Mouse (Mus musculus) embryo, embryonic 11 days (tissue): ENCODE measurements around the gene Cenpf.

Source experiments
- DNase-seq: peaks from one replicate; pipeline ENCODE4 v3.0.0-alpha.2; 2015

Cenpf gene

GRCm38 (mm10) chr1:189627976-189628768 lies 59.7 kb downstream of the Cenpf start:
- DNase-seq = peak; percentile 78

GRCm38 (mm10) chr1:189624756-189625155 lies 63.1 kb downstream of the Cenpf start:
- DNase-seq = peak; percentile 8

DNA sequence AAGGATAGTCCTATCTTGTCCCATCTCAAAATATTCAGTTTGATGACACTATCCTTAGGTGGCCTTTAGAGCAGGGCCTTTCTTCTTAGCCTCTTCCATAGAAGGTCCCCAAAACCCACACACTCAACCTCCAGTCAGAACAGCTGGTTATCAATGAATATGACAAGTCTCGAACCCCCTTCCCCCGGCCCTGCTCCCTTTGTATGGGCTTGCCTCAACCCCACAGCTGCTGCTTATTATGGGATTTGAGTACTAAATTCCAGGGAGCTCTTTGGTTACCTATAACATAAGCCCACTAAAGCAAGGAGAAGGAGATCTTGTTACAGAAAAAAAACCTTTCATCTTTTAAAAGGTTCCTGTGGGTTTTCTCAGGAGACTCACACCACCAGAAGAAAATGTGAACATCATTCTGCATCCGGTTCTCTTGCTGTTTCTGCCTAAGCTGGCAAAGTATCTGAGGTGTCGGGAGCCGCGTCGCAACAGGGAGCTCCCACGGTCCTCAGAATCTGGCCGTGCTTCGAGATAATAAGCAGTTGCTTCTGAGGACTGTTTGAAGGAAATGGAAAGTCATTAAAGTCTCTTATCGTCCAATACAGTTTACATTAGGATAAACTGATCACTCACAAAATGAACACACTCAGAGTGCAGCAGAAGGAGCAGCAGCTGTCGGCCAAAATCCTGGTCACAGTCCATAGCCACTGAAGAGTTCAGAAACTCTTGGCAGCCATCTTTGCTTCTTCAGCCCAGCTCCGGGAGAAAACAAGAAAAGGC lies 68.7 kb downstream of the Cenpf start:
- peak; percentile 54 for DNase-seq

GRCm38 (mm10) chr1:189617381-189617780 lies 70.5 kb downstream of the Cenpf start:
- no peak for DNase-seq

- DNase-seq = no peak
These were observed 72.6 kb downstream of the Cenpf start for GRCm38 (mm10) chr1:189615246-189615645.

GRCm38 (mm10) chr1:189613076-189613475 lies 74.8 kb downstream of the Cenpf start:
- DNase-seq = no peak

GRCm38 (mm10) chr1:189611775-189612174 lies 76.1 kb downstream of the Cenpf start:
- peak; percentile 27 for DNase-seq

DNA sequence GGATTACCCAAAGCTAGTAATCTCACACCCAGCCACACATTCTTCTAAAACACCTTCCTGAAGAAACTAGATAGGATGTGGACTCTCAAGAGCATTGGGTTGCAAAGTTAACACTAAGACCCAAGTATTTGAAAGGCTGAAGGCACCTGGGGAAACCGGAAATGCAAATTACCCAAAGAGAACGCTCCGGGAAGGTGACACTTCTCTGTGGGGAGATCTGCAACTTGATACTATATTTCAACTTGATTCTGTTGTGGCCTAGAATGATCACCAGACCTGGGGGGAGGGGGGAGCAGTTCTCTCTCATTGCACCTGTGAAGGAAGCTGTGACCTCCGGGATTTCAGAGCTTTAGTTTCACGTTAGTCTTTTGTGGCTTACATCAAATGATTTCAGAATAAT lies 79.2 kb downstream of the Cenpf start:
- DNase-seq = peak; percentile 22

DNA sequence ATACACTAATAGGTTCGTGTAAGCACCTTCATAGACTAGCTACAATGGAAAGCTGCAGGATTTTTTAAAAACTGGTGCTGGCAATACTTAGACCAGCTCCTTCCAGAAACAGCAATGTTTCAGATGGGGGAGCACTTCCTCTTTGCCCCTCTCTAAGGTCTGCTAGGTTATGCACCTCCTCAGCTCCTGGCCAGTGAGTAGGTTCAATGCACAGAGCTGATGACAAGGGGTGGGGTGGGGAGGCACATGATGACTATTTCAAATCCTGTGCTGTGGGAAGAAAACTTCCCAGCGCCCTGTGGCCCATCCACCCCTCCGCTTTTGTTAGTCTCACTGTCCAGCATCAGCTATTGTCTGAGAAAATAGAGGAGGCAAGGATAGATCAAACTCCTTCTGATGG lies 79.8 kb downstream of the Cenpf start:
- no peak for DNase-seq

GRCm38 (mm10) chr1:189605598-189606126 lies 82.2 kb downstream of the Cenpf start:
- DNase-seq = no peak

DNA sequence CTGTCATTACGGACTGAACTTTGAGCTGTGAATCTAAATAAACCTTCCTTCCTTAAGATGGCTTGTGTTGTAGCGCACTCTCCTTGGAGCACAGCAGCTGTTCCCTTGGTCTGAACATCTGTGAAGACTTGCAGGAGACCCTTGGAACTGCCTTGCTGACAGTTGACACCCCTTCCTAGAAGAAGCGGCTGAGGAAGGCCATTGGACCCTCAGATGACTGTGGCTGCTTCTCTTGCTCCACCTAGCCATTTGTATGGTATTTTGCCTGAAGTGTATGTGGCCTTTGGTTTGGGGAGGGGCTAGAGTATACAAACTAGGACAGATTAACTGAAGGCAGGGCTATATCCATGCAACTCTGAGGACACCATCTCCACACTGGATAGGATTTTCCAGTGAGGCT lies 90.8 kb downstream of the Cenpf start:
- DNase-seq = no peak
